Mouse (Mus musculus): ENCODE results near the gene Lrch1. TPM values are rescaled to one million over a fixed set of nuclear protein-coding genes. Genes with fewer than 3 reads are reported as not detected.
A peak's percentile ranks its signal among the peaks of the same experiment; 100 is the strongest.

The Lrch1 gene
- polyA plus RNA-seq (2015; fragmentation: Nextera tagmentation; extraction: Ambion mirVana), result 4.2 and 4.4 TPM in 2 replicates

DNA sequence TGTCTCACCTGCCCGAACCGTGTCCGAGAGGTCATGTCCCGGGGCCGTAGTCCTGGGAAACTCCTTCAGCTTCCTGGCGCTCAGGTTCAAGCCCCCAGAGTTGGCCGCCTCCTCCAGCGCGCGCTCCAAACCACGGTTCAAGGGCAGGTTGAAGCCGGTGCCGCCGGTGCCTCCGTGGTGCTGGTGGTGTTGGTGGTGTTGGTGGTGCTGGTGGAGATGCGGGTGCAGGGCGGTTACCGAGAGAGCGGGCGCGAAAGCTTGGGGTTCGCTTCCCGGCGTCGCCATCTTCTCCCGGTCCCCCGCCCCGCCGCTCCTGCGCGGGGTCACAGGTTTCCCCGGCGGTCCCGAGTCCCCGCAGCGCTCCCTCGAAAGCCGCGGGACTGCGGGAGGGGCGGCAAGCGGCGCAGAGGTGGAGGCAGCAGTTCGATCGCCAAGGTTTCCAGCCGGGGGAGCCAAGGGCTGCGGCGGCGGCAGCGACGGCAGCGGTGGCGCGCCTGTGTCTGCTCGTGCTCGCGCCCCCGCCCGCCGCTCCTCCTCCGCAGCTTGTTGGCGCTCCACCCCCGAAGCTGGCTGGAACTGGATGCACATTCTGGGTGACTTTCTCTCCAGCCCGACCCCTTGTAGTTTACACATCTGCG, at the start of gene Lrch1:
Lrch1 (minus strand) TSS at position 501 of the 638 bp plus-strand sequence.
- H3K4me3 ChIP-seq (ENCODE audit: low read depth, low read length), result peak within 1 kb of the TSS; percentile 97
- no peaks in the 10 kb centered on the region for H3K27me3 ChIP-seq (replicated peaks; ENCODE audit: control insufficient read depth, insufficient read depth, low read length)
- peak; percentile 32 for TF ChIP-seq CTCF (IDR thresholded peaks at IDR 0.05; ENCODE audit: low read depth)
- 0 out of 2 replicates have a peak, but pooled peaks cover 3% of the 10 kb centered on the region for H3K36me3 ChIP-seq (ENCODE audit: control insufficient read depth, insufficient read depth)
- no peaks in the 10 kb centered on the region for H3K9me3 ChIP-seq (ENCODE audit: control insufficient read depth)
- peak; percentile 68 for ATAC-seq
- peak within 1 kb of the TSS; percentile 83 for H3K9ac ChIP-seq (ENCODE audit: low read depth, low read length)
- H3K4me2 ChIP-seq (replicated peaks; ENCODE audit: low read depth), result peak within 1 kb of the TSS; percentile 91
- H3K4me1 ChIP-seq (replicated peaks; ENCODE audit: control insufficient read depth, insufficient read depth, low read length), result peaks cover 5% of the 10 kb centered on the region; the same call in 1 of the 2 replicates
- peak within 1 kb of the TSS; percentile 76 for H3K27ac ChIP-seq (ENCODE audit: low read depth, low read length)
- under 1% methylated on average over 63 of the region's 65 CpGs for WGBS

GRCm38 (mm10) chr14:74997041-74997440, 49.4 kb upstream of the Lrch1 start:
- H3K4me2 ChIP-seq (replicated peaks; ENCODE audit: low read depth), result no peak overlapping the region
- no peaks in the 10 kb centered on the region for H3K9me3 ChIP-seq (ENCODE audit: control insufficient read depth)
- no peak for ATAC-seq
- no peak overlapping the region for H3K4me3 ChIP-seq (ENCODE audit: low read depth, low read length)
- WGBS, result 86% methylated on average over 2 of the region's 2 CpGs
- no peak for TF ChIP-seq CTCF (IDR thresholded peaks at IDR 0.05; ENCODE audit: low read depth)
- H3K27me3 ChIP-seq (replicated peaks; ENCODE audit: control insufficient read depth, insufficient read depth, low read length), result no peaks in the 10 kb centered on the region
- no peak overlapping the region for H3K27ac ChIP-seq (ENCODE audit: low read depth, low read length)
- H3K9ac ChIP-seq (ENCODE audit: low read depth, low read length), result no peak overlapping the region
- H3K36me3 ChIP-seq (ENCODE audit: control insufficient read depth, insufficient read depth), result no peaks in the 10 kb centered on the region
- H3K4me1 ChIP-seq (replicated peaks; ENCODE audit: control insufficient read depth, insufficient read depth, low read length), result no peaks in the 10 kb centered on the region

GRCm38 (mm10) chr14:74996556-74996955, 48.9 kb upstream of the Lrch1 start:
- H3K27ac ChIP-seq (ENCODE audit: low read depth, low read length), result no peak overlapping the region
- 46% methylated on average over 3 of the region's 3 CpGs for WGBS
- H3K4me1 ChIP-seq (replicated peaks; ENCODE audit: control insufficient read depth, insufficient read depth, low read length), result no peaks in the 10 kb centered on the region
- H3K4me3 ChIP-seq (ENCODE audit: low read depth, low read length), result no peak overlapping the region
- H3K36me3 ChIP-seq (ENCODE audit: control insufficient read depth, insufficient read depth), result no peaks in the 10 kb centered on the region
- H3K9me3 ChIP-seq (ENCODE audit: control insufficient read depth), result no peaks in the 10 kb centered on the region
- TF ChIP-seq CTCF (IDR thresholded peaks at IDR 0.05; ENCODE audit: low read depth), result no peak
- ATAC-seq, result no peak
- no peak overlapping the region for H3K9ac ChIP-seq (ENCODE audit: low read depth, low read length)
- no peaks in the 10 kb centered on the region for H3K27me3 ChIP-seq (replicated peaks; ENCODE audit: control insufficient read depth, insufficient read depth, low read length)
- H3K4me2 ChIP-seq (replicated peaks; ENCODE audit: low read depth), result no peak overlapping the region

GRCm38 (mm10) chr14:74990504-74990903, 42.8 kb upstream of the Lrch1 start:
- no peaks in the 10 kb centered on the region for H3K9me3 ChIP-seq (ENCODE audit: control insufficient read depth)
- H3K9ac ChIP-seq (ENCODE audit: low read depth, low read length), result no peak overlapping the region
- H3K27me3 ChIP-seq (replicated peaks; ENCODE audit: control insufficient read depth, insufficient read depth, low read length), result no peaks in the 10 kb centered on the region
- H3K4me1 ChIP-seq (replicated peaks; ENCODE audit: control insufficient read depth, insufficient read depth, low read length), result no peaks in the 10 kb centered on the region
- H3K4me2 ChIP-seq (replicated peaks; ENCODE audit: low read depth), result no peak overlapping the region
- no peaks in the 10 kb centered on the region for H3K36me3 ChIP-seq (ENCODE audit: control insufficient read depth, insufficient read depth)
- no peak for ATAC-seq
- WGBS, result 2% methylated on average over 1 of the region's 1 CpGs
- no peak overlapping the region for H3K4me3 ChIP-seq (ENCODE audit: low read depth, low read length)
- peak; percentile 82 for TF ChIP-seq CTCF (IDR thresholded peaks at IDR 0.05; ENCODE audit: low read depth)
- no peak overlapping the region for H3K27ac ChIP-seq (ENCODE audit: low read depth, low read length)

- Histone ChIP-seq H3K4me1 (replicated peaks; ENCODE audit: control insufficient read depth, insufficient read depth, low read length) (no peaks in the 10 kb centered on the region), H3K9ac (ENCODE audit: low read depth, low read length) (no peak overlapping the region), H3K4me3 (ENCODE audit: low read depth, low read length) (no peak overlapping the region), H3K27ac (ENCODE audit: low read depth, low read length) (no peak overlapping the region), H3K27me3 (replicated peaks; ENCODE audit: control insufficient read depth, insufficient read depth, low read length) (no peaks in the 10 kb centered on the region), H3K9me3 (ENCODE audit: control insufficient read depth) (no peaks in the 10 kb centered on the region), H3K36me3 (ENCODE audit: control insufficient read depth, insufficient read depth) (no peaks in the 10 kb centered on the region), H3K4me2 (replicated peaks; ENCODE audit: low read depth) (no peak overlapping the region)
- no peak for TF ChIP-seq CTCF (IDR thresholded peaks at IDR 0.05; ENCODE audit: low read depth)
- no peak for ATAC-seq
- WGBS, result 86% methylated on average over 4 of the region's 4 CpGs
Measured at GRCm38 (mm10) chr14:74989909-74990308, 42.2 kb upstream of the Lrch1 start.

GRCm38 (mm10) chr14:74989322-74989721, 41.6 kb upstream of the Lrch1 start:
- 64% methylated on average over 4 of the region's 4 CpGs for WGBS
- Histone ChIP-seq H3K36me3 (ENCODE audit: control insufficient read depth, insufficient read depth) (no peaks in the 10 kb centered on the region), H3K4me2 (replicated peaks; ENCODE audit: low read depth) (no peak overlapping the region), H3K27me3 (replicated peaks; ENCODE audit: control insufficient read depth, insufficient read depth, low read length) (no peaks in the 10 kb centered on the region), H3K9ac (ENCODE audit: low read depth, low read length) (no peak overlapping the region), H3K4me3 (ENCODE audit: low read depth, low read length) (no peak overlapping the region), H3K4me1 (replicated peaks; ENCODE audit: control insufficient read depth, insufficient read depth, low read length) (no peaks in the 10 kb centered on the region), H3K9me3 (ENCODE audit: control insufficient read depth) (no peaks in the 10 kb centered on the region), H3K27ac (ENCODE audit: low read depth, low read length) (no peak overlapping the region)
- TF ChIP-seq CTCF (IDR thresholded peaks at IDR 0.05; ENCODE audit: low read depth), result no peak
- ATAC-seq, result no peak

Data from intestine, postnatal 0 days (tissue).